ENCODE assay signal across 9 mouse cellular contexts in genomic region chr11:49653079-49653408, GRCm38 (mm10). TPM values are rescaled to one million over a fixed set of nuclear protein-coding genes. Genes with fewer than 3 reads are reported as not detected.
DNase-seq lines count a peak whose midpoint lies in the region; ATAC-seq lines count a peak whose summit lies in the region.
"Had no signal": no experiment of that assay in that cellular context is flagged by ENCODE, and none has a peak within 500 bp of the region (broad histone marks: within the 10 kb centered on the region; RNA-seq: fewer than 3 reads in every experiment).

No protein-coding gene starts in this region.

- intact Hi-C loops in left cerebral cortex, postnatal 36 days (cut with DNase I): loop anchor here (5.0 kb wide), 2 partner anchors 59 to 194 kb away; partner anchors contain the start of genes Cnot6 and Mapk9

- H3K27me3 ChIP-seq in lung, embryonic 16.5 days (ENCODE audit: control insufficient read depth, insufficient read depth, low read depth, low read length): no peaks in the 10 kb centered on the region
- H3K27me3 ChIP-seq in forebrain, embryonic 13.5 days: no peaks in the 10 kb centered on the region
- no peaks in the 10 kb centered on the region for H3K27me3 ChIP-seq in limb, embryonic 12.5 days
- no peaks in the 10 kb centered on the region for H3K27me3 ChIP-seq in stomach, embryonic 15.5 days (replicated peaks)

- peaks cover 3% of the 10 kb centered on the region; the same call in 1 of the 2 replicates for H3K4me1 ChIP-seq in lung, embryonic 16.5 days (replicated peaks; ENCODE audit: control insufficient read depth, insufficient read depth, low read length)
- 0 out of 2 replicates have a peak, but pooled peaks cover 6% of the 10 kb centered on the region for H3K4me1 ChIP-seq in forebrain, embryonic 13.5 days
- H3K4me1 ChIP-seq in limb, embryonic 12.5 days (replicated peaks): peaks cover 10% of the 10 kb centered on the region
- 0 out of 2 replicates have a peak, but pooled peaks cover 12% of the 10 kb centered on the region for H3K4me1 ChIP-seq in stomach, embryonic 15.5 days

- ATAC-seq in lung, embryonic 16.5 days (ENCODE audit: low read depth): peak; percentile 26
- ATAC-seq in forebrain, embryonic 13.5 days: peak; percentile 62; the same call in 1 of the 2 replicates
- 0 out of 2 replicates have a peak, but pooled peaks have one; percentile 29 for ATAC-seq in limb, embryonic 12.5 days (ENCODE audit: insufficient number of reproducible peaks, insufficient read depth, low FRiP score, low TSS enrichment, low read depth)
- no peak for ATAC-seq in stomach, embryonic 15.5 days (ENCODE audit: insufficient read depth, low FRiP score, low read depth)

- H3K9ac ChIP-seq in lung, embryonic 16.5 days (ENCODE audit: low read length): no peak overlapping the region
- no peak overlapping the region for H3K9ac ChIP-seq in forebrain, embryonic 13.5 days
- H3K9ac ChIP-seq in limb, embryonic 12.5 days (replicated peaks): no peak overlapping the region
- no peak overlapping the region for H3K9ac ChIP-seq in stomach, embryonic 15.5 days

- H3K27ac ChIP-seq in lung, embryonic 16.5 days (ENCODE audit: low read length): no peak overlapping the region
- H3K27ac ChIP-seq in forebrain, embryonic 13.5 days: no peak overlapping the region
- H3K27ac ChIP-seq in limb, embryonic 12.5 days: no peak overlapping the region
- no peak overlapping the region for H3K27ac ChIP-seq in stomach, embryonic 15.5 days

- H3K4me3 ChIP-seq in lung, embryonic 16.5 days (ENCODE audit: low read length): no peak overlapping the region
- no peak overlapping the region for H3K4me3 ChIP-seq in forebrain, embryonic 13.5 days
- no peak overlapping the region for H3K4me3 ChIP-seq in limb, embryonic 12.5 days (replicated peaks)
- no peak overlapping the region for H3K4me3 ChIP-seq in stomach, embryonic 15.5 days (replicated peaks)

- H3K4me2 ChIP-seq in lung, embryonic 16.5 days (ENCODE audit: low read depth, low read length): peak overlapping the region; percentile 31
- H3K4me2 ChIP-seq in forebrain, embryonic 13.5 days: peak overlapping the region; percentile 35
- peak overlapping the region; percentile 17 for H3K4me2 ChIP-seq in limb, embryonic 12.5 days
- peak overlapping the region; percentile 40 for H3K4me2 ChIP-seq in stomach, embryonic 15.5 days

- H3K36me3 ChIP-seq in lung, embryonic 16.5 days (ENCODE audit: control insufficient read depth, insufficient read depth, low read length): no peaks in the 10 kb centered on the region
- no peaks in the 10 kb centered on the region for H3K36me3 ChIP-seq in forebrain, embryonic 13.5 days (ENCODE audit: poor library complexity, severe bottlenecking)
- no peaks in the 10 kb centered on the region for H3K36me3 ChIP-seq in limb, embryonic 12.5 days
- no peaks in the 10 kb centered on the region for H3K36me3 ChIP-seq in stomach, embryonic 15.5 days

- WGBS in lung, embryonic 16.5 days: 31% methylated on average over 11 of the region's 11 CpGs
- WGBS in forebrain, embryonic 13.5 days: 43% methylated on average over 11 of the region's 11 CpGs
- WGBS in limb, embryonic 12.5 days: 47% methylated on average over 11 of the region's 11 CpGs
- 33% methylated on average over 11 of the region's 11 CpGs for WGBS in stomach, embryonic 15.5 days

- no peaks in the 10 kb centered on the region for H3K9me3 ChIP-seq in lung, embryonic 16.5 days (ENCODE audit: control insufficient read depth, low read length)
- H3K9me3 ChIP-seq in forebrain, embryonic 13.5 days (replicated peaks): 0 out of 2 replicates have a peak, but pooled peaks cover 3% of the 10 kb centered on the region
- H3K9me3 ChIP-seq in limb, embryonic 12.5 days: 0 out of 2 replicates have a peak, but pooled peaks cover 4% of the 10 kb centered on the region
- no peaks in the 10 kb centered on the region for H3K9me3 ChIP-seq in stomach, embryonic 15.5 days

- DNase-seq in lung, postnatal 10 days: no peak
- no peak for DNase-seq in left cerebral cortex, postnatal 36 days (ENCODE audit: low spot score in 2 of 2)
- DNase-seq in thymus, postnatal 10 days (ENCODE audit: low spot score in 2 of 2): no peak
- DNase-seq in layer of hippocampus, postnatal 25 days (ENCODE audit: extremely low spot score in 1 of 2, low spot score in 1 of 2): no peak

RNA-seq across cellular contexts. Expression of gene Scgb3a1, which starts 10.4 kb away (rescaled TPM):
- polyA plus RNA-seq in lung, embryonic 16.5 days (2015; fragmentation: Nextera tagmentation; extraction: Ambion mirVana): 3.1 and 12.6 TPM in 2 replicates
- polyA plus RNA-seq in forebrain, embryonic 13.5 days (2015; fragmentation: Nextera tagmentation; extraction: Ambion mirVana): not detected in 2 replicates
- polyA plus RNA-seq in limb, embryonic 12.5 days (2016; fragmentation: Nextera tagmentation; extraction: Ambion mirVana): not detected in 2 replicates
- not detected in 2 replicates for polyA plus RNA-seq in stomach, embryonic 15.5 days (2015; fragmentation: Nextera tagmentation; extraction: Ambion mirVana)
- total RNA-seq in left cerebral cortex, postnatal 36 days (2021): under 1 TPM in 1 of 2 experiments, not detected in 1; 0.99 TPM
- under 1 TPM in 1 of 2 experiments, not detected in 1; 0.84 TPM for total RNA-seq in layer of hippocampus, postnatal 25 days (2021)

RNA-seq across cellular contexts. Expression of gene Flt4, which starts 44.0 kb away (rescaled TPM):
- 8.8 and 10.7 TPM in 2 replicates for polyA plus RNA-seq in lung, embryonic 16.5 days (2015; fragmentation: Nextera tagmentation; extraction: Ambion mirVana)
- 1.5 TPM in 2 replicates for polyA plus RNA-seq in forebrain, embryonic 13.5 days (2015; fragmentation: Nextera tagmentation; extraction: Ambion mirVana)
- polyA plus RNA-seq in limb, embryonic 12.5 days (2016; fragmentation: Nextera tagmentation; extraction: Ambion mirVana): 3.3 and 4.4 TPM in 2 replicates
- polyA plus RNA-seq in stomach, embryonic 15.5 days (2015; fragmentation: Nextera tagmentation; extraction: Ambion mirVana): 4.9 and 5.7 TPM in 2 replicates
- total RNA-seq in left cerebral cortex, postnatal 36 days (2021): 1 to 10 TPM; 2.2 to 2.5 TPM
- 1 to 10 TPM; 1.9 to 2.5 TPM for total RNA-seq in layer of hippocampus, postnatal 25 days (2021)
- polyA plus RNA-seq: activated CD4-positive, CD25-positive, alpha-beta regulatory T cell, adult 4 months had no signal

RNA-seq across cellular contexts. Expression of gene Cnot6, which starts 59.5 kb away (rescaled TPM):
- polyA plus RNA-seq in lung, embryonic 16.5 days (2015; fragmentation: Nextera tagmentation; extraction: Ambion mirVana): 54.2 and 57.1 TPM in 2 replicates
- polyA plus RNA-seq in forebrain, embryonic 13.5 days (2015; fragmentation: Nextera tagmentation; extraction: Ambion mirVana): 71.4 and 76.3 TPM in 2 replicates
- 93.2 and 95.3 TPM in 2 replicates for polyA plus RNA-seq in limb, embryonic 12.5 days (2016; fragmentation: Nextera tagmentation; extraction: Ambion mirVana)
- 47.6 and 49.2 TPM in 2 replicates for polyA plus RNA-seq in stomach, embryonic 15.5 days (2015; fragmentation: Nextera tagmentation; extraction: Ambion mirVana)
- total RNA-seq in left cerebral cortex, postnatal 36 days (2021): 10 to 100 TPM; 44.3 to 55.0 TPM
- total RNA-seq in layer of hippocampus, postnatal 25 days (2021): 10 to 100 TPM; 43.4 to 43.6 TPM
